Mouse (Mus musculus): ENCODE measurements around the gene Cpsf7.

The Cpsf7 gene

GRCm38 (mm10) chr19:10560108-10560507, 35.0 kb downstream of the Cpsf7 start:
- peak; percentile 40 for DNase-seq (ENCODE audit: low spot score)

- DNase-seq (ENCODE audit: low spot score) = peak; percentile 61
These were observed 36.7 kb downstream of the Cpsf7 start for GRCm38 (mm10) chr19:10561558-10562314.

GRCm38 (mm10) chr19:10562351-10562750, 37.3 kb downstream of the Cpsf7 start:
- no peak for DNase-seq (ENCODE audit: low spot score)

- DNase-seq (ENCODE audit: low spot score) = no peak
These were observed 39.2 kb downstream of the Cpsf7 start for GRCm38 (mm10) chr19:10564278-10564677.

GRCm38 (mm10) chr19:10565217-10565616, 40.2 kb downstream of the Cpsf7 start:
- DNase-seq (ENCODE audit: low spot score) = no peak

GRCm38 (mm10) chr19:10569627-10570026, 44.6 kb downstream of the Cpsf7 start:
- DNase-seq (ENCODE audit: low spot score) = no peak

GRCm38 (mm10) chr19:10576690-10577561, 51.9 kb downstream of the Cpsf7 start, which contains the start of the genes Cyb561a3 and Tmem138:
TSS of gene Cyb561a3 (plus strand) at chr19:10577172.
TSS of gene Tmem138 (minus strand) at chr19:10577362.
- peak; percentile 96 for DNase-seq (ENCODE audit: low spot score)

- no peak for DNase-seq (ENCODE audit: low spot score)
These were observed 55.0 kb downstream of the Cpsf7 start for GRCm38 (mm10) chr19:10580102-10580501.

- no peak for DNase-seq (ENCODE audit: low spot score)
These were observed 55.7 kb downstream of the Cpsf7 start for GRCm38 (mm10) chr19:10580761-10581160.

- DNase-seq (ENCODE audit: low spot score) = no peak
These were observed 56.9 kb downstream of the Cpsf7 start for GRCm38 (mm10) chr19:10581984-10582383.

GRCm38 (mm10) chr19:10583550-10584146, 58.6 kb downstream of the Cpsf7 start:
- no peak for DNase-seq (ENCODE audit: low spot score)

GRCm38 (mm10) chr19:10585112-10585511, 60.0 kb downstream of the Cpsf7 start:
- DNase-seq (ENCODE audit: low spot score) = no peak

GRCm38 (mm10) chr19:10587231-10587630, 62.2 kb downstream of the Cpsf7 start:
- DNase-seq (ENCODE audit: low spot score) = no peak

GRCm38 (mm10) chr19:10589127-10589857, 64.2 kb downstream of the Cpsf7 start:
- no peak for DNase-seq (ENCODE audit: low spot score)

GRCm38 (mm10) chr19:10590301-10590700, 65.2 kb downstream of the Cpsf7 start:
- DNase-seq (ENCODE audit: low spot score) = no peak

GRCm38 (mm10) chr19:10591659-10592377, 66.8 kb downstream of the Cpsf7 start:
- DNase-seq (ENCODE audit: low spot score) = no peak

Measured in retina, embryonic 14.5 days (tissue).